Mouse (Mus musculus) hindbrain, embryonic 13.5 days (tissue): ENCODE data around the gene Hist2h3c2. TPM values are rescaled to one million over a fixed set of nuclear protein-coding genes. Genes with fewer than 3 reads are reported as not detected.
A peak's percentile ranks its signal among the peaks of the same experiment; 100 is the strongest.
"Not testable (repeated sequence)": the region's sequence is repeated elsewhere in the genome, so short reads cannot be mapped to it uniquely, and the experiment has no call there.

Source experiments
- ATAC-seq: fragments of 200-750 bp; cut with Nextera tagmentation; 2 replicates; pipeline ENCODE4 v1.8.0; 2017; ENCODE audit warnings: moderate TSS enrichment; ENCODE audit not compliant: low FRiP score
- H3K27ac ChIP-seq: fragments of 300-500 bp; sonication (generic); 2 replicates; pipeline ENCODE4 v1.5.1; 2015; ENCODE audit warnings: inconsistent platforms, mild to moderate bottlenecking, moderate library complexity
- H3K27me3 ChIP-seq: fragments of 300-500 bp; sonication (generic); 2 replicates; pipeline ENCODE4 v1.6.1; 2015; ENCODE audit warnings: mild to moderate bottlenecking, inconsistent platforms
- H3K36me3 ChIP-seq: fragments of 300-500 bp; sonication (generic); 2 replicates; pipeline ENCODE4 v1.6.1; 2015; ENCODE audit warnings: mild to moderate bottlenecking, inconsistent platforms
- H3K4me1 ChIP-seq: fragments of 300-500 bp; sonication (generic); replicated peaks from 2 replicates; pipeline ENCODE4 v1.6.1; 2015; ENCODE audit warnings: inconsistent platforms
- H3K4me2 ChIP-seq: fragments of 300-500 bp; sonication (generic); 2 replicates; pipeline ENCODE4 v1.6.1; 2015; ENCODE audit warnings: inconsistent platforms, mild to moderate bottlenecking, moderate library complexity
- H3K4me3 ChIP-seq: fragments of 300-500 bp; sonication (generic); 2 replicates; pipeline ENCODE4 v1.5.1; 2015; ENCODE audit warnings: mild to moderate bottlenecking, inconsistent platforms
- H3K9ac ChIP-seq: fragments of 300-500 bp; sonication (generic); 2 replicates; pipeline ENCODE4 v1.6.1; 2015; ENCODE audit warnings: mild to moderate bottlenecking, inconsistent platforms
- H3K9me3 ChIP-seq: fragments of 300-500 bp; sonication (generic); 2 replicates; pipeline ENCODE4 v1.6.1; 2016; ENCODE audit warnings: inconsistent platforms
- WGBS: fragments of 180-500 bp; shearing (Covaris S2); methylation state at CpG from one replicate; pipeline ENCODE4 v1.1.7; 2015; 5-methylcytosine and 5-hydroxymethylcytosine counted together
- polyA plus RNA-seq: library from polyadenylated mRNA; unstranded; fragments of >200 nt; fragmentation: Nextera tagmentation; extraction: Ambion mirVana; gene quantifications from 2 replicates; pipeline ENCODE4 v1.2.1, GENCODE M21; 2015

Gene Hist2h3c2
- polyA plus RNA-seq = 4.1 and 5.3 TPM in 2 replicates

- H3K36me3 ChIP-seq, H3K9me3 ChIP-seq, H3K27me3 ChIP-seq: not testable (repeated sequence)
- Histone ChIP-seq H3K27ac (peak within 1 kb of the TSS; percentile 80), H3K9ac (peak within 1 kb of the TSS; percentile 53), H3K4me1 (peaks cover 28% of the 10 kb centered on the region), H3K4me3 (peak within 1 kb of the TSS; percentile 37), H3K4me2 (peak within 1 kb of the TSS; percentile 49)
- peak; percentile 88 for ATAC-seq
- WGBS = 0% methylated on average over 19 of the region's 68 CpGs
Measured at GRCm38 (mm10) chr3:96238954-96239793, at the start of gene Hist2h3c2. Gene Hist2h3c2, minus strand, starts transcription at chr3:96239127.

GRCm38 (mm10) chr3:96287334-96287733 is 48.4 kb upstream of the Hist2h3c2 start:
- H3K27ac ChIP-seq, H3K9me3 ChIP-seq, H3K4me3 ChIP-seq, H3K4me1 ChIP-seq, H3K36me3 ChIP-seq, H3K9ac ChIP-seq, H3K4me2 ChIP-seq, ATAC-seq: not testable (repeated sequence)
- H3K27me3 ChIP-seq = peaks cover 39% of the 10 kb centered on the region
- WGBS = 89% methylated on average over 11 of the region's 11 CpGs

- 20% methylated on average over 4 of the region's 4 CpGs for WGBS
- H3K4me3 ChIP-seq = no peak overlapping the region
- H3K4me2 ChIP-seq = no peak overlapping the region
- peaks cover 56% of the 10 kb centered on the region for H3K27me3 ChIP-seq
- H3K27ac ChIP-seq = no peak overlapping the region
- no peak overlapping the region for H3K9ac ChIP-seq
- ATAC-seq = no peak
- no peaks in the 10 kb centered on the region for H3K36me3 ChIP-seq
- H3K4me1 ChIP-seq = peaks cover 4% of the 10 kb centered on the region; the same call in 1 of the 2 replicates
- H3K9me3 ChIP-seq = no peaks in the 10 kb centered on the region
Measured at GRCm38 (mm10) chr3:96284457-96284856, 45.5 kb upstream of the Hist2h3c2 start.

- Histone ChIP-seq H3K36me3 (no peaks in the 10 kb centered on the region), H3K27me3 (peaks cover 44% of the 10 kb centered on the region), H3K4me3 (no peak overlapping the region), H3K27ac (no peak overlapping the region), H3K9me3 (no peaks in the 10 kb centered on the region), H3K4me1 (peaks cover 11% of the 10 kb centered on the region), H3K9ac (no peak overlapping the region), H3K4me2 (no peak overlapping the region)
- WGBS = 60% methylated on average over 6 of the region's 6 CpGs
- ATAC-seq = no peak
Measured at GRCm38 (mm10) chr3:96280660-96281059, 41.7 kb upstream of the Hist2h3c2 start.

GRCm38 (mm10) chr3:96277800-96278624 is 39.1 kb upstream of the Hist2h3c2 start:
- Histone ChIP-seq H3K4me3 (peak overlapping the region; percentile 51), H3K27me3 (peaks cover 24% of the 10 kb centered on the region), H3K9ac (peak overlapping the region; percentile 68), H3K4me2 (peak overlapping the region; percentile 77), H3K36me3 (no peaks in the 10 kb centered on the region), H3K9me3 (no peaks in the 10 kb centered on the region), H3K27ac (peak overlapping the region; percentile 92), H3K4me1 (peaks cover 11% of the 10 kb centered on the region)
- WGBS = under 1% methylated on average over 49 of the region's 49 CpGs
- ATAC-seq = peak; percentile 97

GRCm38 (mm10) chr3:96277428-96277799 is 38.5 kb upstream of the Hist2h3c2 start:
- H3K9ac ChIP-seq = peak overlapping the region; percentile 68
- peak overlapping the region; percentile 92 for H3K27ac ChIP-seq
- H3K27me3 ChIP-seq = peaks cover 18% of the 10 kb centered on the region
- peak overlapping the region; percentile 51 for H3K4me3 ChIP-seq
- 19% methylated on average over 8 of the region's 8 CpGs for WGBS
- no peaks in the 10 kb centered on the region for H3K36me3 ChIP-seq
- H3K4me2 ChIP-seq = peak overlapping the region; percentile 77
- H3K9me3 ChIP-seq = no peaks in the 10 kb centered on the region
- peak; percentile 13 for ATAC-seq
- H3K4me1 ChIP-seq = peaks cover 11% of the 10 kb centered on the region

GRCm38 (mm10) chr3:96273591-96274465 is 34.9 kb upstream of the Hist2h3c2 start:
- H3K4me3 ChIP-seq = no peak overlapping the region
- no peaks in the 10 kb centered on the region for H3K9me3 ChIP-seq
- no peak overlapping the region for H3K27ac ChIP-seq
- no peaks in the 10 kb centered on the region for H3K27me3 ChIP-seq
- H3K4me2 ChIP-seq = no peak overlapping the region
- H3K9ac ChIP-seq = no peak overlapping the region
- WGBS = 91% methylated on average over 17 of the region's 17 CpGs
- no peak for ATAC-seq
- peaks cover 17% of the 10 kb centered on the region for H3K4me1 ChIP-seq
- H3K36me3 ChIP-seq = no peaks in the 10 kb centered on the region

- H3K36me3 ChIP-seq = no peaks in the 10 kb centered on the region
- H3K27me3 ChIP-seq = no peaks in the 10 kb centered on the region
- WGBS = under 1% methylated on average over 45 of the region's 45 CpGs
- peak within 1 kb of the TSS; percentile 84 for H3K4me2 ChIP-seq
- peaks cover 15% of the 10 kb centered on the region for H3K4me1 ChIP-seq
- no peaks in the 10 kb centered on the region for H3K9me3 ChIP-seq
- peak within 1 kb of the TSS; percentile 96 for H3K27ac ChIP-seq
- peak within 1 kb of the TSS; percentile 54 for H3K4me3 ChIP-seq
- ATAC-seq = peak; percentile 97
- peak within 1 kb of the TSS; percentile 83 for H3K9ac ChIP-seq
Measured at GRCm38 (mm10) chr3:96269511-96270474, 30.9 kb upstream of the Hist2h3c2 start, which contains the start of gene Hist2h2bb. Gene Hist2h2bb, plus strand, starts transcription at chr3:96269752.

- not testable (repeated sequence) for H3K36me3 ChIP-seq, H3K9me3 ChIP-seq, H3K27me3 ChIP-seq
- under 1% methylated on average over 13 of the region's 44 CpGs for WGBS
- peak overlapping the region; percentile 96 for H3K27ac ChIP-seq
- peak overlapping the region; percentile 84 for H3K4me2 ChIP-seq
- H3K9ac ChIP-seq = peak overlapping the region; percentile 67
- H3K4me1 ChIP-seq = peaks cover 23% of the 10 kb centered on the region
- peak; percentile 55 for ATAC-seq
- peak overlapping the region; percentile 54 for H3K4me3 ChIP-seq
Measured at GRCm38 (mm10) chr3:96268776-96269378, 29.9 kb upstream of the Hist2h3c2 start.

- Histone ChIP-seq H3K4me3 (peak within 1 kb of the TSS; percentile 54), H3K9me3 (no peaks in the 10 kb centered on the region), H3K27me3 (no peaks in the 10 kb centered on the region), H3K4me2 (peak within 1 kb of the TSS; percentile 84), H3K36me3 (no peaks in the 10 kb centered on the region), H3K27ac (peak within 1 kb of the TSS; percentile 96), H3K4me1 (peaks cover 27% of the 10 kb centered on the region), H3K9ac (peak within 1 kb of the TSS; percentile 67)
- WGBS = 23% methylated on average over 30 of the region's 30 CpGs
- ATAC-seq = peak; percentile 68
Measured at GRCm38 (mm10) chr3:96268051-96268775, 29.3 kb upstream of the Hist2h3c2 start, which contains the start of gene Hist2h3b. Gene Hist2h3b, plus strand, starts transcription at chr3:96268654.
